Mouse (Mus musculus): Measurements from ENCODE around the gene Lgals3bp.

GRCm38 (mm10) chr11:118416046-118416445 is 14.2 kb upstream of the Lgals3bp start:
- TF ChIP-seq CTCF (IDR thresholded peaks at IDR 0.05; ENCODE audit: low read depth, low read length) = no peak
- no peak for TF ChIP-seq POLR2A (IDR thresholded peaks at IDR 0.05; ENCODE audit: insufficient read depth, low read length)
- no peak for TF ChIP-seq EP300 (IDR thresholded peaks at IDR 0.05; ENCODE audit: insufficient read depth, low read depth, low read length)

All from ES-Bruce4 (cell line).